Mouse (Mus musculus): ENCODE results near the gene Ankrd63. TPM values are rescaled to one million over a fixed set of nuclear protein-coding genes. Genes with fewer than 3 reads are reported as not detected.
A peak's percentile ranks its signal among the peaks of the same experiment; 100 is the strongest.
"Not testable (repeated sequence)": the region's sequence is repeated elsewhere in the genome, so short reads cannot be mapped to it uniquely, and the experiment has no call there.

Gene Ankrd63
- polyA plus RNA-seq, 1 experiment = 0.05 TPM

DNA sequence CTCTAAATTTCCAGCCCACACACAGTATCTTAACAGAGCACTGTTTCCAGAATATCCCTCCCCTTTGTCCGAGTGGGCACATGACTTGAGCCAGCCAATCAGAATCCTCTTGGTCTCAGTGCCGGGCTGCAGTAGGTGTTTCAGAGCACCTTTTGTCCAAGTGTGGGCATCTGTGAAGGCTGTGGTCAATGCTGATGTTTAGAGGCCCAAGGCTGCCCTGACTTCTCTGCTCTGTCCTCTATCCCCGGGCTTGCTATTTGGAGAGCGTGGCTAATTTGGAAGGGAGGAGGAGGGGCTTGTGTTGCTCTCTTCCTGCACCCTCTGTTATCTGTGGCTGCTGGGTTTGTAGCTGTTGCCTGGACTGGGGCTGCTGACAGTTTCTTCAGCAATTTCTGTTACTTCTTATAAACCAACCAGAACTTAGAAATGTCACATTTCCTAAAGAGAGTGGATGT is 43.7 kb downstream of the Ankrd63 start:
- Histone ChIP-seq H3K4me1 (ENCODE audit: control insufficient read depth, insufficient read depth, low read length) (0 out of 2 replicates have a peak, but pooled peaks cover 8% of the 10 kb centered on the region), H3K27ac (ENCODE audit: insufficient read depth, low read depth, low read length) (no peak overlapping the region), H3K27me3 (replicated peaks; ENCODE audit: control insufficient read depth, insufficient read depth, low read length) (no peaks in the 10 kb centered on the region), H3K36me3 (ENCODE audit: control insufficient read depth, insufficient read depth, low read length) (no peaks in the 10 kb centered on the region), H3K4me3 (ENCODE audit: insufficient read depth, low read depth, low read length) (peak overlapping the region; percentile 55; the same call in 1 of the 2 replicates)
- WGBS = 10% methylated on average over 4 of the region's 4 CpGs
- DNase-seq = peak; percentile 45
- TF ChIP-seq CTCF (conservative IDR thresholded peaks at IDR 0.05; ENCODE audit: insufficient read depth, insufficient read length, low read depth, low read length) (no peak), POLR2A (IDR thresholded peaks at IDR 0.05; ENCODE audit: low read depth, low read length) (no peak)

GRCm38 (mm10) chr2:118659493-118659892 is 44.3 kb downstream of the Ankrd63 start:
- TF ChIP-seq POLR2A (IDR thresholded peaks at IDR 0.05; ENCODE audit: low read depth, low read length) (no peak), CTCF (conservative IDR thresholded peaks at IDR 0.05; ENCODE audit: insufficient read depth, insufficient read length, low read depth, low read length) (no peak)
- Histone ChIP-seq H3K36me3 (ENCODE audit: control insufficient read depth, insufficient read depth, low read length) (no peaks in the 10 kb centered on the region), H3K27ac (ENCODE audit: insufficient read depth, low read depth, low read length) (no peak overlapping the region), H3K4me1 (ENCODE audit: control insufficient read depth, insufficient read depth, low read length) (0 out of 2 replicates have a peak, but pooled peaks cover 8% of the 10 kb centered on the region), H3K4me3 (ENCODE audit: insufficient read depth, low read depth, low read length) (no peak overlapping the region), H3K27me3 (replicated peaks; ENCODE audit: control insufficient read depth, insufficient read depth, low read length) (no peaks in the 10 kb centered on the region)
- 85% methylated on average over 12 of the region's 12 CpGs for WGBS
- DNase-seq = no peak

DNA sequence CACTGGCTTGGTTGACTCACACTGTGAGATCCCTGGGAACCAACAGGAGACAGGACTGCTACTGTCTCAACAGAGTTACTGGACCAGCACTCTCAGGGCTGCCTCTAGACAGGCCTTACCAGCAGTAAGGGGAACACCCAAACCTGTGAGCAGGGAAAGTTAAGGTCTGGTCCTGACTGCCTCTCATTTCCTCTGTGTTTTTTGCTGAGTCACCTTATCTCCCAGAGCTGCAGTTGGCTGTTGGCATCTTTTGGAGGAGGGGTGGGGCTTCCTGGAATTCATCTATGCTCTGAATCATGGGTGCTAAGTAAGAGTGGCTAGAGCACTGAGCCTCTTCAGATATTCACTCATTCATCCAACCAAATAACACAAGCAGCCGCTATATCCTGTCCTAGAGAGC is 44.7 kb downstream of the Ankrd63 start:
- peak; percentile 79 for DNase-seq
- H3K27me3 ChIP-seq (replicated peaks; ENCODE audit: control insufficient read depth, insufficient read depth, low read length) = no peaks in the 10 kb centered on the region
- H3K27ac ChIP-seq (ENCODE audit: insufficient read depth, low read depth, low read length) = 0 out of 2 replicates have a peak overlapping the region, but pooled peaks have one; percentile 12
- no peak for TF ChIP-seq POLR2A (IDR thresholded peaks at IDR 0.05; ENCODE audit: low read depth, low read length)
- no peak for TF ChIP-seq CTCF (conservative IDR thresholded peaks at IDR 0.05; ENCODE audit: insufficient read depth, insufficient read length, low read depth, low read length)
- WGBS = 69% methylated on average over 1 of the region's 1 CpGs
- no peaks in the 10 kb centered on the region for H3K36me3 ChIP-seq (ENCODE audit: control insufficient read depth, insufficient read depth, low read length)
- H3K4me1 ChIP-seq (ENCODE audit: control insufficient read depth, insufficient read depth, low read length) = 0 out of 2 replicates have a peak, but pooled peaks cover 8% of the 10 kb centered on the region
- H3K4me3 ChIP-seq (ENCODE audit: insufficient read depth, low read depth, low read length) = no peak overlapping the region

- H3K36me3 ChIP-seq (ENCODE audit: control insufficient read depth, insufficient read depth, low read length) = no peaks in the 10 kb centered on the region
- 0 out of 2 replicates have a peak, but pooled peaks cover 8% of the 10 kb centered on the region for H3K4me1 ChIP-seq (ENCODE audit: control insufficient read depth, insufficient read depth, low read length)
- H3K27me3 ChIP-seq (replicated peaks; ENCODE audit: control insufficient read depth, insufficient read depth, low read length) = no peaks in the 10 kb centered on the region
- 36% methylated on average over 4 of the region's 4 CpGs for WGBS
- DNase-seq = no peak
- H3K4me3 ChIP-seq (ENCODE audit: insufficient read depth, low read depth, low read length) = no peak overlapping the region
- no peak overlapping the region for H3K27ac ChIP-seq (ENCODE audit: insufficient read depth, low read depth, low read length)
- no peak for TF ChIP-seq CTCF (conservative IDR thresholded peaks at IDR 0.05; ENCODE audit: insufficient read depth, insufficient read length, low read depth, low read length)
- TF ChIP-seq POLR2A (IDR thresholded peaks at IDR 0.05; ENCODE audit: low read depth, low read length) = no peak
These were observed 45.3 kb downstream of the Ankrd63 start for GRCm38 (mm10) chr2:118658457-118658856.

GRCm38 (mm10) chr2:118656688-118657281 is 47.0 kb downstream of the Ankrd63 start:
- Histone ChIP-seq H3K36me3 (ENCODE audit: control insufficient read depth, insufficient read depth, low read length) (no peaks in the 10 kb centered on the region), H3K4me1 (ENCODE audit: control insufficient read depth, insufficient read depth, low read length) (0 out of 2 replicates have a peak, but pooled peaks cover 8% of the 10 kb centered on the region), H3K4me3 (ENCODE audit: insufficient read depth, low read depth, low read length) (no peak overlapping the region), H3K27me3 (replicated peaks; ENCODE audit: control insufficient read depth, insufficient read depth, low read length) (no peaks in the 10 kb centered on the region), H3K27ac (ENCODE audit: insufficient read depth, low read depth, low read length) (no peak overlapping the region)
- no peak for TF ChIP-seq POLR2A (IDR thresholded peaks at IDR 0.05; ENCODE audit: low read depth, low read length)
- no peak for TF ChIP-seq CTCF (conservative IDR thresholded peaks at IDR 0.05; ENCODE audit: insufficient read depth, insufficient read length, low read depth, low read length)
- DNase-seq = peak; percentile 77
- WGBS = 36% methylated on average over 3 of the region's 3 CpGs

GRCm38 (mm10) chr2:118650697-118651096 is 53.1 kb downstream of the Ankrd63 start:
- H3K27me3 ChIP-seq (replicated peaks; ENCODE audit: control insufficient read depth, insufficient read depth, low read length); H3K4me3 ChIP-seq (ENCODE audit: insufficient read depth, low read depth, low read length); DNase-seq; H3K36me3 ChIP-seq (ENCODE audit: control insufficient read depth, insufficient read depth, low read length); H3K4me1 ChIP-seq (ENCODE audit: control insufficient read depth, insufficient read depth, low read length); H3K27ac ChIP-seq (ENCODE audit: insufficient read depth, low read depth, low read length): not testable (repeated sequence)
- WGBS = 78% methylated on average over 2 of the region's 2 CpGs

Other genes with a start within 250 kb of the Ankrd63 start
- gene Srp14, start 224.3 kb downstream of the Ankrd63 start, polyA plus RNA-seq (2012; rRNA removed) = 50.9 and 77.2 TPM in 2 replicates
- 9.1 and 10.5 TPM in 2 replicates for gene Bmf, start 154.3 kb downstream of the Ankrd63 start, polyA plus RNA-seq (2012; rRNA removed)
- gene Bub1b, start 105.8 kb downstream of the Ankrd63 start, polyA plus RNA-seq (2012; rRNA removed) = 0.68 and 0.72 TPM in 2 replicates
- gene Pak6, start 40.7 kb downstream of the Ankrd63 start, polyA plus RNA-seq (2012; rRNA removed) = 10.9 and 13.7 TPM in 2 replicates
- 1.9 and 3.7 TPM in 2 replicates for gene Plcb2, start 24.5 kb upstream of the Ankrd63 start, polyA plus RNA-seq (2012; rRNA removed)
- gene Inafm2, start 41.8 kb upstream of the Ankrd63 start, polyA plus RNA-seq (2012; rRNA removed) = 8.1 and 8.7 TPM in 2 replicates
- gene Ccdc9b, start 58.7 kb upstream of the Ankrd63 start, polyA plus RNA-seq (2012; rRNA removed) = 3.4 and 3.6 TPM in 2 replicates
- not detected in 2 replicates for gene Phgr1, start 68.8 kb upstream of the Ankrd63 start, polyA plus RNA-seq (2012; rRNA removed)
- 0.35 and 0.67 TPM in 2 replicates for gene Disp2, start 75.8 kb upstream of the Ankrd63 start, polyA plus RNA-seq (2012; rRNA removed)
- 0.56 and 0.61 TPM in 2 replicates for gene Knstrn, start 110.0 kb upstream of the Ankrd63 start, polyA plus RNA-seq (2012; rRNA removed)
- 215 and 219 TPM in 2 replicates for gene Ivd, start 158.0 kb upstream of the Ankrd63 start, polyA plus RNA-seq (2012; rRNA removed)
- gene Bahd1, start 196.4 kb upstream of the Ankrd63 start, polyA plus RNA-seq (2012; rRNA removed) = 17.5 and 19.9 TPM in 2 replicates
- gene Chst14, start 222.5 kb upstream of the Ankrd63 start, polyA plus RNA-seq (2012; rRNA removed) = 7.4 and 8.0 TPM in 2 replicates

Measured in kidney, adult 2 months (tissue).